Mouse (Mus musculus): ENCODE data around the gene Mef2d. TPM values are rescaled to one million over a fixed set of nuclear protein-coding genes. Genes with fewer than 3 reads are reported as not detected.
A peak's percentile ranks its signal among the peaks of the same experiment; 100 is the strongest.

Mef2d gene
- polyA plus RNA-seq, 1 experiment from 2014 or later, result 44.7 TPM

DNA sequence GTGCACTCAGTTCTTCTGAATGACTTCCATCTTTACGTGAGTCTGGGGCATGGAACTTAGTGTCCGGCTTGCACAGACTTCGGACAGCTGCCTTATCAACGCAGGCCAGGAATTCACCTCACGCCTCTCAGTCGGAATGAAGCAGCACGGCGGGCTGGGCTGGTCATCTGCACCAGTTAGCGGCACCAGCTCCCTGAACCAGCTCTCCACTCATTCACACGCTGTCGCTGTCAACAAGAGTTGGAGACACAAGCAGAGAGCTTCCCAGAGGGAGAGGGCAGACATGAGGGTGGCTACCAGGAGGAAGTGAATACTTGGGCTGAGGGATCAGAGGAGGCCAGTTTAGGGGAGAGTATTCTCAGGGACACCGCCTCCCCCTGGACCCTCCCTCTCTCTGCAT lies 27.8 kb upstream of the Mef2d start:
- Histone ChIP-seq H3K9ac (ENCODE audit: low read length) (no peak overlapping the region), H3K4me3 (ENCODE audit: low read length) (no peak overlapping the region), H3K27me3 (ENCODE audit: control insufficient read depth, insufficient read depth, low read length) (no peaks in the 10 kb centered on the region), H3K4me1 (ENCODE audit: control insufficient read depth, insufficient read depth, low read length) (peaks cover 9% of the 10 kb centered on the region), H3K4me2 (ENCODE audit: low read depth, low read length) (no peak overlapping the region), H3K36me3 (ENCODE audit: control insufficient read depth, insufficient read depth) (peaks cover 47% of the 10 kb centered on the region), H3K27ac (ENCODE audit: low read length) (peak overlapping the region; percentile 65), H3K9me3 (replicated peaks; ENCODE audit: control insufficient read depth, low read length) (no peaks in the 10 kb centered on the region)
- ATAC-seq (replicated peaks; ENCODE audit: extremely low read depth, insufficient read depth, low FRiP score), result peak; percentile 60
- WGBS, result 39% methylated on average over 12 of the region's 12 CpGs

DNA sequence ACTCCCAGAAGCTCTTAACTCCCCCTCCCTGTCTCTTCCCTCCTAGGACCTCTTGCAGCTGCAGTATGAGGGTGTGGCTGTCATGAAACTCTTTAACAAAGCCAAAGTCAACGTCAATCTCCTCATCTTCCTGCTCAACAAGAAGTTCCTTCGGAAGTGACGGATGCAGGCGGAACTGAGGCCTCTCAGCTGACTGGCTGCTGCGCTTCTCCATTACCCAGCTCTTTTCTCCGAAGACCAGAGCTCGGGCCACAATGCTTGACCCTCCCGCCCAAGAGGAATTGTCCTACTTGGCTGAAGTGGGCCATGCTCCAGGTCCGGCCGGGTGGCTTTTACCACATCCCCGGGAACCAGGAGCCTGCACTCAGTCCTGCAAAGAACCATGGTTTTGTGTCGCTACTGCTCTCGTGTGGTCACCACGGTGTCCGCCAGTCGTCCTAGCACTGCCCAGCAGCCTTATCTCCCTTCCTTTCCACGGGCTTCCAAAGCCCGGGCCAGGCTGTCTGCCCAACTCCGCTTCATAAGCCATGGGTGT lies 22.0 kb upstream of the Mef2d start:
- H3K27ac ChIP-seq (ENCODE audit: low read length), result peak overlapping the region; percentile 87
- no peak overlapping the region for H3K4me3 ChIP-seq (ENCODE audit: low read length)
- peaks cover 19% of the 10 kb centered on the region for H3K36me3 ChIP-seq (ENCODE audit: control insufficient read depth, insufficient read depth)
- H3K4me1 ChIP-seq (ENCODE audit: control insufficient read depth, insufficient read depth, low read length), result peaks cover 16% of the 10 kb centered on the region
- no peak overlapping the region for H3K4me2 ChIP-seq (ENCODE audit: low read depth, low read length)
- WGBS, result 56% methylated on average over 19 of the region's 19 CpGs
- H3K27me3 ChIP-seq (ENCODE audit: control insufficient read depth, insufficient read depth, low read length), result no peaks in the 10 kb centered on the region
- no peaks in the 10 kb centered on the region for H3K9me3 ChIP-seq (replicated peaks; ENCODE audit: control insufficient read depth, low read length)
- peak; percentile 46 for ATAC-seq (replicated peaks; ENCODE audit: extremely low read depth, insufficient read depth, low FRiP score)
- peak overlapping the region; percentile 60 for H3K9ac ChIP-seq (ENCODE audit: low read length)

DNA sequence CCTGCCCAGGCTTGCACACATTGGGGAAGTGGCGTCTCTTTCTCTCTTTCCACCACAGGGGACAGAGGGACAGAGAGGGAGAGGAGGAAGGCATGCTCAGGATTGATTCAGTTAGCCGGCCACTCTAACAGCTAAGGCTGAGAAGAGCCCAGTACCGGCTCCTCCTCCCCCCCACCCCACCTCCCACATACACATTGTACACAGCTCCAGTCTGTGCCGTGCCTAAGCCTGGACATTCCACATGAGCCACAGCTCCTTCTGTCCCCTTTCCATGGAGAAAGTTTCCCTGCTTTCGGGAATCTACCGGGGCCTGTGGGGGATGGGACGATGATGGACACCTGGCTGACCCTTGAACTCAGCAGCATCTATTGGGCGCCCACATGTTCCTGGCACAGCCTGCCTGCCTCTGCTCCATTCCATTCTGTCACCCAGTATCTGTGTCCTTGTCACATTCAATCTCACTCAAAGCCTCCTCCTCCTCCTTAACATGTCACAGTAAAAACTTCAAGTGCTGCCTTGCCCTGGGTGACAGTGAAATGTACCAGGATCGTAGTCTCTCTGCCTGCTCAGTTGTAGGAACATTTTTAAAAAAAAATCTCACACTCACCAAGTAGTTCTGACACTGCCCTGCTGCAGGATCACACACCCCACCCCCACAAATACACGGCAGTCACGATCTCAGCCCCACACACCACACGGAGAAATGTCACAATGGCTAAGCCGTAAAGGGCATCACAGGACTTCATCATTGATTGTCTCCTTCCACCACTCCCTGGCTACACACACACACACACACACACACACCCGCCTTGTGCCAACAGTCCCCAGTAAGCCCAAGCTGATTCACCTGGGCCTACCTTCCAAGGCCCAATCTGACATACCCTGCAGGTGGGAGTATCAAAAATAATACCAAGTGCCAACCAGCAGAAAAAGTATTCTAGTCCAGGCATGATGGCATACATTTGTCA lies 20.7 kb upstream of the Mef2d start:
- Histone ChIP-seq H3K4me1 (ENCODE audit: control insufficient read depth, insufficient read depth, low read length) (peaks cover 19% of the 10 kb centered on the region), H3K27ac (ENCODE audit: low read length) (peak overlapping the region; percentile 87), H3K9ac (ENCODE audit: low read length) (peak overlapping the region; percentile 60), H3K36me3 (ENCODE audit: control insufficient read depth, insufficient read depth) (peaks cover 14% of the 10 kb centered on the region), H3K27me3 (ENCODE audit: control insufficient read depth, insufficient read depth, low read length) (no peaks in the 10 kb centered on the region), H3K4me2 (ENCODE audit: low read depth, low read length) (no peak overlapping the region), H3K4me3 (ENCODE audit: low read length) (no peak overlapping the region), H3K9me3 (replicated peaks; ENCODE audit: control insufficient read depth, low read length) (no peaks in the 10 kb centered on the region)
- peak; percentile 56 for ATAC-seq (replicated peaks; ENCODE audit: extremely low read depth, insufficient read depth, low FRiP score)
- 39% methylated on average over 14 of the region's 14 CpGs for WGBS

DNA sequence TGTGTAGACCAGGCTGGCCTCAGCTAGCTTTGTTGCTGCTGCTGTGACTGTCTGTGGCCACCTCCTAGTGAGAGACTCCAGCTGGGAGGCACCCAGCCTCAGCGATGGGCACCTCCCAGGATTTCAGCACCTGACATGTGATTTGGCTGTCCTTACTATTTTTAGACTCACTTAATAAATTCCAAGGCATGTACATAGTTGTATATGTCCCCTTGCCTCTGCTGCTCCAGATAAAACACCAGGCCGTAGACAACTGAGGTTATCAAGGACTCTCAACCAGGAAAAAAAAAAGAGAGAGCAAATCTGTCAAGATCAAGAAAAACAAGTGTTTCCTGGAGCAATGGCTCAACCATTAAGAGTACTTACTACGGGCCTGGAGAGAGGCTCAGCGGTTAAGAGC lies 17.0 kb upstream of the Mef2d start:
- Histone ChIP-seq H3K27me3 (ENCODE audit: control insufficient read depth, insufficient read depth, low read length) (no peaks in the 10 kb centered on the region), H3K4me3 (ENCODE audit: low read length) (no peak overlapping the region), H3K36me3 (ENCODE audit: control insufficient read depth, insufficient read depth) (no peaks in the 10 kb centered on the region), H3K27ac (ENCODE audit: low read length) (peak overlapping the region; percentile 75), H3K4me1 (ENCODE audit: control insufficient read depth, insufficient read depth, low read length) (peaks cover 12% of the 10 kb centered on the region), H3K9me3 (replicated peaks; ENCODE audit: control insufficient read depth, low read length) (no peaks in the 10 kb centered on the region), H3K9ac (ENCODE audit: low read length) (no peak overlapping the region), H3K4me2 (ENCODE audit: low read depth, low read length) (no peak overlapping the region)
- peak; percentile 64 for ATAC-seq (replicated peaks; ENCODE audit: extremely low read depth, insufficient read depth, low FRiP score)
- WGBS, result 26% methylated on average over 4 of the region's 4 CpGs

DNA sequence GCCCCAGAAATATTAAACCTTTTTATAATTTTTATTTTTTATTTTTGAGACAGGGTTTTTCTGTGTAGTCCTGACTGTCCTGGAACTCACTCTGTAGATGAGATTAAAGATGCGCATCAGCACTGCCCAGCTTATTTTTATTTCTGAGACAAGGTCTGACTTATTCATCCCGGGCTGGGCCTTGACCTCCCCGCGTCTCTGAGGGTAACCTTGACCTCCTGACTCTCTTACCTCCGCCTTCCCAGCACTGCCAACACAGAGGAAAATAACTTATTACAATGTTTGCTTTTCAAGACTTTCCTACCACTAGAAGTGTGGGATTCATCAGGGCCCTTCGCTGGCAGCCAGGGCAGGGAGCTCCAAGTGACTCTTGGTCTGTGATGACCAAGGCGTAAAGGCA lies 16.0 kb upstream of the Mef2d start:
- H3K4me3 ChIP-seq (ENCODE audit: low read length), result no peak overlapping the region
- no peak overlapping the region for H3K9ac ChIP-seq (ENCODE audit: low read length)
- peaks cover 3% of the 10 kb centered on the region; the same call in 1 of the 2 replicates for H3K4me1 ChIP-seq (ENCODE audit: control insufficient read depth, insufficient read depth, low read length)
- ATAC-seq (replicated peaks; ENCODE audit: extremely low read depth, insufficient read depth, low FRiP score), result no peak
- H3K36me3 ChIP-seq (ENCODE audit: control insufficient read depth, insufficient read depth), result no peaks in the 10 kb centered on the region
- no peak overlapping the region for H3K4me2 ChIP-seq (ENCODE audit: low read depth, low read length)
- WGBS, result 80% methylated on average over 7 of the region's 7 CpGs
- H3K9me3 ChIP-seq (replicated peaks; ENCODE audit: control insufficient read depth, low read length), result no peaks in the 10 kb centered on the region
- H3K27ac ChIP-seq (ENCODE audit: low read length), result no peak overlapping the region
- H3K27me3 ChIP-seq (ENCODE audit: control insufficient read depth, insufficient read depth, low read length), result no peaks in the 10 kb centered on the region

DNA sequence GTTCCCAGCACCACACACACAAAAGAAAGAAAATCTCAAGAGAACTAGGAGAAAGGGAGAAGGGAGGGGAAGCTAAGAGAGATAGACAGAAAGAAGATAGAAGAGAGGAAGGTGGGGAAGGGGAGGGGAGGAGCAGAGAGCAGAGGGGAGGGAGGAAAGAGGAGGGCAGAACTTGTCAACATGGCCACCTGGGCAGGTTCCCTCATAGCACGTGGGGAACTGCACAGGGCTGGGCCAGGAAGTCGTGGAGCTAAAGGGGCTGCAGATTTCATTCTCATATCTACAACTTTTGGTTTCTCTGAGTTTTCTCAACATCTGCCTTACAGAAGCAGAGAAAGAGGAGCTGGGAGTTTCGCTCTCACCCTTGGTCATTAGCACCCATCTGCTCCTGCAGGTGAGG lies 14.5 kb upstream of the Mef2d start:
- ATAC-seq (replicated peaks; ENCODE audit: extremely low read depth, insufficient read depth, low FRiP score), result no peak
- Histone ChIP-seq H3K36me3 (ENCODE audit: control insufficient read depth, insufficient read depth) (no peaks in the 10 kb centered on the region), H3K27ac (ENCODE audit: low read length) (no peak overlapping the region), H3K27me3 (ENCODE audit: control insufficient read depth, insufficient read depth, low read length) (no peaks in the 10 kb centered on the region), H3K4me2 (ENCODE audit: low read depth, low read length) (no peak overlapping the region), H3K4me1 (ENCODE audit: control insufficient read depth, insufficient read depth, low read length) (peaks cover 11% of the 10 kb centered on the region), H3K4me3 (ENCODE audit: low read length) (no peak overlapping the region), H3K9me3 (replicated peaks; ENCODE audit: control insufficient read depth, low read length) (no peaks in the 10 kb centered on the region), H3K9ac (ENCODE audit: low read length) (no peak overlapping the region)
- 50% methylated on average over 3 of the region's 3 CpGs for WGBS

DNA sequence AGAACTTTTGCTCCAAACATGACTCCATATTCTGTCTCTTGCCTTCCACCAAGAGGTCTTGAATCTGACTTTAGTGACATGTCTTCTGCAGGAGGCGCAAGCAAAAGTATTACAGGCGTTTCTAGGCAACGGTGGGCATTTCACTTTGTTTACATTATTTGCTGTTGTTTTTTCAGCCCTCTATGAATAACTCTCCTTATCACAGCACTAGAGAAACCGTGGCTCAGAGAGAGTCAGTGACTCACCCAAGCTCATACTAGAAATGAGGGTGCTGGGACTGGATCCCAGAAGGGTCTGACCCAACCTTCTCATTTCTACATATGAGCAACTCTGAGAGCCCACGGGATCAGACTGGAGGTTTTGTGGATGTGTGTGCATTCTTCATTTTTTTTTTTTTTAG lies 14.1 kb upstream of the Mef2d start:
- Histone ChIP-seq H3K9me3 (replicated peaks; ENCODE audit: control insufficient read depth, low read length) (no peaks in the 10 kb centered on the region), H3K36me3 (ENCODE audit: control insufficient read depth, insufficient read depth) (no peaks in the 10 kb centered on the region), H3K9ac (ENCODE audit: low read length) (no peak overlapping the region), H3K27me3 (ENCODE audit: control insufficient read depth, insufficient read depth, low read length) (no peaks in the 10 kb centered on the region), H3K27ac (ENCODE audit: low read length) (no peak overlapping the region; the same call in 1 of the 2 replicates), H3K4me1 (ENCODE audit: control insufficient read depth, insufficient read depth, low read length) (peaks cover 16% of the 10 kb centered on the region), H3K4me2 (ENCODE audit: low read depth, low read length) (no peak overlapping the region), H3K4me3 (ENCODE audit: low read length) (no peak overlapping the region)
- ATAC-seq (replicated peaks; ENCODE audit: extremely low read depth, insufficient read depth, low FRiP score), result no peak
- 61% methylated on average over 5 of the region's 5 CpGs for WGBS

DNA sequence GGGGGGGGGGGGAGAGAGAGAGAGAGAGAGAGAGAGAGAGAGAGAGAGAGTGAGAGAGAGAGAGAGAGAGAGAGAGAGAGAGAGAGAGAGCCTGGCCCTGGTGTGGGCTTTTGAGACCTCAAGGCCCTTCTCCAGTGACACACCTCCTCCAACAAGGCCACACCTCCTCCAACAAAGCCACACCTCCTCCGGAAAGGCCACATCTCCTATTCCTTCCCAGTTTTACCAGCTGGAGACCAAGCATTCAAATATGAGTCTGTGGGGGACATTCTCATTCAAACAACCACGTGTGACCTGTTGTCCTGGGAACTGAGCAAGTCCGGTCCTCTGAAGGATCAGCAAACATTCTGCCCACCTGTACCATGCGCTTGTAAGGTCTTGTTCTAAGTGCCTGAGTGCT lies 13.2 kb upstream of the Mef2d start:
- no peak overlapping the region for H3K9ac ChIP-seq (ENCODE audit: low read length)
- no peaks in the 10 kb centered on the region for H3K9me3 ChIP-seq (replicated peaks; ENCODE audit: control insufficient read depth, low read length)
- no peak for ATAC-seq (replicated peaks; ENCODE audit: extremely low read depth, insufficient read depth, low FRiP score)
- peaks cover 24% of the 10 kb centered on the region for H3K4me1 ChIP-seq (ENCODE audit: control insufficient read depth, insufficient read depth, low read length)
- no peak overlapping the region for H3K4me2 ChIP-seq (ENCODE audit: low read depth, low read length)
- WGBS, result 61% methylated on average over 4 of the region's 4 CpGs
- H3K4me3 ChIP-seq (ENCODE audit: low read length), result no peak overlapping the region
- no peaks in the 10 kb centered on the region for H3K27me3 ChIP-seq (ENCODE audit: control insufficient read depth, insufficient read depth, low read length)
- no peak overlapping the region for H3K27ac ChIP-seq (ENCODE audit: low read length)
- H3K36me3 ChIP-seq (ENCODE audit: control insufficient read depth, insufficient read depth), result no peaks in the 10 kb centered on the region

DNA sequence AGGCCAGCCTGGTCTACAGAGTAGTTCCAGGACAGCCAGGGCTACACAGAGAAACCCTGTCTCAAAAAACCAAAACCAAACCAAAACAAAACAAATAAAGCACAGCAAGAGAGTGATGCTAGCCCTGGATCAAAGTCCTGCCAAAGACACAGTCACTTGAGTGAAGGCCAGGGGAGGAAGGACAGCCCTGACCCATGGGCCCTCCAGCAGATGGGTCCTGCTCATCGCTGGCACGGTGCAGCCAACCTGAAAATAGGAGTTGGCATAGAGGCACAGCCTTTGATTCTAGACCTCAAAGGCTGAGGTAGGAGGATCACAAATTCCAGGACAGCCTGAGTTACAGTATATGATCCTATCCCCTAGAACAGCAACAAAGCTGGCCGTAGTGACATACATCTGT lies 11.1 kb upstream of the Mef2d start:
- Histone ChIP-seq H3K9ac (ENCODE audit: low read length) (no peak overlapping the region), H3K4me1 (ENCODE audit: control insufficient read depth, insufficient read depth, low read length) (peaks cover 32% of the 10 kb centered on the region), H3K27ac (ENCODE audit: low read length) (no peak overlapping the region), H3K4me3 (ENCODE audit: low read length) (no peak overlapping the region), H3K36me3 (ENCODE audit: control insufficient read depth, insufficient read depth) (no peaks in the 10 kb centered on the region), H3K9me3 (replicated peaks; ENCODE audit: control insufficient read depth, low read length) (no peaks in the 10 kb centered on the region), H3K27me3 (ENCODE audit: control insufficient read depth, insufficient read depth, low read length) (no peaks in the 10 kb centered on the region), H3K4me2 (ENCODE audit: low read depth, low read length) (no peak overlapping the region)
- no peak for ATAC-seq (replicated peaks; ENCODE audit: extremely low read depth, insufficient read depth, low FRiP score)
- 89% methylated on average over 3 of the region's 3 CpGs for WGBS

Measured in heart, embryonic 16.5 days (tissue).